Mouse (Mus musculus): ENCODE results near the gene Ahnak.
A peak's percentile ranks its signal among the peaks of the same experiment; 100 is the strongest.
"Not testable (repeated sequence)": the region's sequence is repeated elsewhere in the genome, so short reads cannot be mapped to it uniquely, and the experiment has no call there.

Gene Ahnak

GRCm38 (mm10) chr19:8972491-8972890 lies 16.6 kb upstream of the Ahnak start:
- not testable (repeated sequence) for DNase-seq (ENCODE audit: low spot score in 2 of 2)

- no peak for DNase-seq (ENCODE audit: low spot score in 2 of 2)
Observed at GRCm38 (mm10) chr19:8974638-8975037, 14.4 kb upstream of the Ahnak start.

GRCm38 (mm10) chr19:8975491-8975890 lies 13.6 kb upstream of the Ahnak start:
- no peak for DNase-seq (ENCODE audit: low spot score in 2 of 2)

GRCm38 (mm10) chr19:8976535-8976934 lies 12.5 kb upstream of the Ahnak start:
- no peak for DNase-seq (ENCODE audit: low spot score in 2 of 2)

GRCm38 (mm10) chr19:8980771-8981170 lies 8.3 kb upstream of the Ahnak start:
- no peak for DNase-seq (ENCODE audit: low spot score in 2 of 2)

- no peak for DNase-seq (ENCODE audit: low spot score in 2 of 2)
Observed at GRCm38 (mm10) chr19:8981450-8982168, 7.5 kb upstream of the Ahnak start.

- no peak for DNase-seq (ENCODE audit: low spot score in 2 of 2)
Observed at GRCm38 (mm10) chr19:8982303-8983149, 6.6 kb upstream of the Ahnak start.

- no peak for DNase-seq (ENCODE audit: low spot score in 2 of 2)
Observed at GRCm38 (mm10) chr19:8983150-8983650, 5.9 kb upstream of the Ahnak start.

- DNase-seq (ENCODE audit: low spot score in 2 of 2) = no peak
Observed at GRCm38 (mm10) chr19:8984255-8984868, 4.7 kb upstream of the Ahnak start.

GRCm38 (mm10) chr19:8985891-8986290 lies 3.2 kb upstream of the Ahnak start:
- DNase-seq (ENCODE audit: low spot score in 2 of 2) = no peak

GRCm38 (mm10) chr19:8987816-8988215 lies 1.3 kb upstream of the Ahnak start:
- DNase-seq (ENCODE audit: low spot score in 2 of 2) = no peak

- DNase-seq (ENCODE audit: low spot score in 2 of 2) = no peak
Observed at GRCm38 (mm10) chr19:8988346-8989065, 578 bp upstream of the Ahnak start.

GRCm38 (mm10) chr19:8989567-8990431 lies 715 bp downstream of the Ahnak start:
- no peak for DNase-seq (ENCODE audit: low spot score in 2 of 2)

GRCm38 (mm10) chr19:8990432-8991102 lies 1.5 kb downstream of the Ahnak start:
- no peak for DNase-seq (ENCODE audit: low spot score in 2 of 2)

GRCm38 (mm10) chr19:8991245-8991870 lies 2.3 kb downstream of the Ahnak start:
- DNase-seq (ENCODE audit: low spot score in 2 of 2) = no peak

GRCm38 (mm10) chr19:8991871-8992735 lies 3.0 kb downstream of the Ahnak start:
- no peak for DNase-seq (ENCODE audit: low spot score in 2 of 2)

- DNase-seq (ENCODE audit: low spot score in 2 of 2) = peak; percentile 43 to 62
Observed at GRCm38 (mm10) chr19:8992769-8993624, 3.9 kb downstream of the Ahnak start.

- no peak for DNase-seq (ENCODE audit: low spot score in 2 of 2)
Observed at GRCm38 (mm10) chr19:8993625-8993912, 4.5 kb downstream of the Ahnak start.
